Mouse (Mus musculus) erythroblast, embryonic 14.5 days (primary cell): ENCODE data around the gene Gm6176.
"Not testable (repeated sequence)": the region's sequence is repeated elsewhere in the genome, so short reads cannot be mapped to it uniquely, and the experiment has no call there.

Experiments used
- GATA1 ChIP-seq: IDR thresholded peaks from 2 replicates; pipeline ENCODE4 v1.6.1; 2012; ENCODE audit warnings: low read length, inconsistent platforms, mixed read lengths
- TAL1 ChIP-seq: IDR thresholded peaks from 3 replicates; pipeline ENCODE4 v1.6.1; 2012; ENCODE audit warnings: low read length, inconsistent platforms, mixed read lengths

GRCm38 (mm10) chr7:22056205-22056604 lies at the start of gene Gm6176:
- not testable (repeated sequence) for TF ChIP-seq TAL1, GATA1
